Comparison of ENCODE assay signal across 8 mouse cellular contexts in genomic region chr2:153240701-153241235, GRCm38 (mm10). TPM values are rescaled to one million over a fixed set of nuclear protein-coding genes. Genes with fewer than 3 reads are reported as not detected.
DNase-seq lines count a peak whose midpoint lies in the region; ATAC-seq lines count a peak whose summit lies in the region.

No protein-coding gene starts in this region.

- no peaks in the 10 kb centered on the region for H3K9me3 ChIP-seq in liver, embryonic 11.5 days (ENCODE audit: control insufficient read depth, low read length)
- no peaks in the 10 kb centered on the region for H3K9me3 ChIP-seq in neural tube, embryonic 13.5 days

- H3K4me1 ChIP-seq in liver, embryonic 11.5 days (replicated peaks; ENCODE audit: control insufficient read depth, insufficient read depth, low read length): peaks cover 33% of the 10 kb centered on the region
- peaks cover 60% of the 10 kb centered on the region for H3K4me1 ChIP-seq in neural tube, embryonic 13.5 days (replicated peaks)

- peak; percentile 13 to 33; a peak in 2 of 4 replicates for ATAC-seq in hematopoietic stem cell, adult 5-6 weeks (replicated peaks in 1 of 2; ENCODE audit: insufficient read depth in 1 of 2, low FRiP score in 2 of 2, low TSS enrichment in 1 of 2, low read depth in 1 of 2, poor library complexity in 2 of 2, severe bottlenecking in 2 of 2)
- peak; percentile 82 for ATAC-seq in liver, embryonic 11.5 days (replicated peaks; ENCODE audit: low FRiP score)
- peak; percentile 78 for ATAC-seq in neural tube, embryonic 13.5 days (ENCODE audit: low read depth)

- H3K4me3 ChIP-seq in liver, embryonic 11.5 days (ENCODE audit: low read depth, low read length): peak overlapping the region; percentile 90
- H3K4me3 ChIP-seq in neural tube, embryonic 13.5 days: peak overlapping the region; percentile 97

- peak; percentile 27 for DNase-seq in ovary, postnatal 10 days (ENCODE audit: low spot score)
- DNase-seq in ovary, postnatal 14 days (ENCODE audit: low spot score): no peak
- DNase-seq in c-Kit-positive CD71-positive TER-119-negative erythroid progenitor cells, embryonic 14.5 days (ENCODE audit: low read depth): peak; percentile 77
- DNase-seq in liver, embryonic 11.5 days (ENCODE audit: low spot score): peak; percentile 83
- no peak for DNase-seq in retina, postnatal 1 day
- no peak for DNase-seq in retina, embryonic 14.5 days (ENCODE audit: low spot score)

- H3K4me2 ChIP-seq in liver, embryonic 11.5 days: peak overlapping the region; percentile 90
- peak overlapping the region; percentile 88 for H3K4me2 ChIP-seq in neural tube, embryonic 13.5 days

- H3K27ac ChIP-seq in liver, embryonic 11.5 days (ENCODE audit: low read depth, low read length): peak overlapping the region; percentile 99
- H3K27ac ChIP-seq in neural tube, embryonic 13.5 days (replicated peaks): peak overlapping the region; percentile 91

- no peaks in the 10 kb centered on the region for H3K27me3 ChIP-seq in liver, embryonic 11.5 days (replicated peaks; ENCODE audit: control insufficient read depth, insufficient read depth, low read length)
- H3K27me3 ChIP-seq in neural tube, embryonic 13.5 days: no peaks in the 10 kb centered on the region

- peak overlapping the region; percentile 97 for H3K9ac ChIP-seq in liver, embryonic 11.5 days (ENCODE audit: low read depth, low read length)
- peak overlapping the region; percentile 98 for H3K9ac ChIP-seq in neural tube, embryonic 13.5 days

- WGBS in liver, embryonic 11.5 days: under 1% methylated on average over 29 of the region's 33 CpGs
- WGBS in neural tube, embryonic 13.5 days: 0% methylated on average over 33 of the region's 33 CpGs

- peaks cover 12% of the 10 kb centered on the region for H3K36me3 ChIP-seq in liver, embryonic 11.5 days (ENCODE audit: control insufficient read depth, insufficient read depth, low read length)
- H3K36me3 ChIP-seq in neural tube, embryonic 13.5 days: peaks cover 20% of the 10 kb centered on the region

RNA-seq across cellular contexts. Expression of gene Plagl2, which starts 0.5 kb away (rescaled TPM):
- 7.3 and 7.8 TPM in 2 replicates for total RNA-seq in hematopoietic stem cell, adult 5-6 weeks (2017)
- polyA plus RNA-seq in liver, embryonic 11.5 days (2014; fragmentation: Nextera tagmentation; extraction: Ambion mirVana): 45.2 and 45.9 TPM in 2 replicates
- polyA plus RNA-seq in neural tube, embryonic 13.5 days (2015; fragmentation: Nextera tagmentation; extraction: Ambion mirVana): 7.1 and 8.3 TPM in 2 replicates

RNA-seq across cellular contexts. Expression of gene Pofut1, which starts 0.6 kb away (rescaled TPM):
- 23.0 and 29.1 TPM in 2 replicates for total RNA-seq in hematopoietic stem cell, adult 5-6 weeks (2017)
- polyA plus RNA-seq in liver, embryonic 11.5 days (2014; fragmentation: Nextera tagmentation; extraction: Ambion mirVana): 6.3 and 8.0 TPM in 2 replicates
- 4.9 and 5.5 TPM in 2 replicates for polyA plus RNA-seq in neural tube, embryonic 13.5 days (2015; fragmentation: Nextera tagmentation; extraction: Ambion mirVana)

RNA-seq across cellular contexts. Expression of gene Tspyl3, which starts 15.5 kb away (rescaled TPM):
- total RNA-seq in hematopoietic stem cell, adult 5-6 weeks (2017): 18.2 and 19.4 TPM in 2 replicates
- polyA plus RNA-seq in liver, embryonic 11.5 days (2014; fragmentation: Nextera tagmentation; extraction: Ambion mirVana): 6.5 and 6.8 TPM in 2 replicates
- polyA plus RNA-seq in neural tube, embryonic 13.5 days (2015; fragmentation: Nextera tagmentation; extraction: Ambion mirVana): 20.8 and 21.1 TPM in 2 replicates

RNA-seq across cellular contexts. Expression of gene Kif3b, which starts 50.4 kb away (rescaled TPM):
- total RNA-seq in hematopoietic stem cell, adult 5-6 weeks (2017): 13.2 and 21.6 TPM in 2 replicates
- 3.2 and 3.5 TPM in 2 replicates for polyA plus RNA-seq in liver, embryonic 11.5 days (2014; fragmentation: Nextera tagmentation; extraction: Ambion mirVana)
- 16.7 and 17.2 TPM in 2 replicates for polyA plus RNA-seq in neural tube, embryonic 13.5 days (2015; fragmentation: Nextera tagmentation; extraction: Ambion mirVana)

Comparison
In these comparisons a context has a peak if more than half of its experiments do, and no peak if none do; other contexts are left out.
1. DNase-seq: peak in ovary, postnatal 10 days (single experiment), c-Kit-positive CD71-positive TER-119-negative erythroid progenitor cells, embryonic 14.5 days (single experiment) and liver, embryonic 11.5 days (single experiment); none in ovary, postnatal 14 days (single experiment), retina, postnatal 1 day (single experiment) and retina, embryonic 14.5 days (single experiment).
2. ATAC-seq: peak in every context shown above with its lines; median percentile 82 in liver, embryonic 11.5 days; 78 in neural tube, embryonic 13.5 days; 23 in hematopoietic stem cell, adult 5-6 weeks.